Mouse (Mus musculus) embryo, embryonic 11 days (tissue): ENCODE results near the gene Kifc1.
A peak's percentile ranks its signal among the peaks of the same experiment; 100 is the strongest.

ENCODE experiments used
- DNase-seq: peaks from one replicate; pipeline ENCODE4 v3.0.0-alpha.2; 2015

Gene Kifc1

DNA sequence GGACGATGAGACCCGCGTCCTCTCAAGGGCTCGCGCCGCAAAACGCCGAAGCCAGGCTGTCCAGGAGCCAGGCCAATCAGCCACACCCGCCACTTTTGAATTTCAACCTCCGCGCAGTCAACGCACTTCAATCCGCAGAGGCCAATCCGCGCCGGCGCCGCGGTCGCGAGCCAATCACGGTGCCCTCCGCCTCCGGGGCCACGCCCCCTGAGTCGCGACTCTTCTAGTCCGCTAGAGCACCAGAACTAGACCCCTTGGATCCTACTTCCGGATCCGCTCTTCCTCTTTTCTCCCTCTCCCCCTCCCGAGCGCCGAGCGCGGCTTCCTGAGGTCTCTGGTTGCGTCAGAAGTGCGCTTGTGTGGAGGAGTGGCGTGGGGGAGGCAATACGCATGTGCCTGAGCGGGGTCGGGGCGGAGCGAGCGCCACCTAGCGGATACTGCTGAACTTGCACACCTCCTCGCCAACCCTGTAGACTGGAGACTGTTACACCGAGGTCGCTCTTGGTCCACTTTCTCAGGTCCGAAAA lies at the start of gene Kifc1:
Gene Kifc1, minus strand, starts transcription at position 129 of the 527 bp plus-strand sequence.
- peak; percentile 98 for DNase-seq

DNA sequence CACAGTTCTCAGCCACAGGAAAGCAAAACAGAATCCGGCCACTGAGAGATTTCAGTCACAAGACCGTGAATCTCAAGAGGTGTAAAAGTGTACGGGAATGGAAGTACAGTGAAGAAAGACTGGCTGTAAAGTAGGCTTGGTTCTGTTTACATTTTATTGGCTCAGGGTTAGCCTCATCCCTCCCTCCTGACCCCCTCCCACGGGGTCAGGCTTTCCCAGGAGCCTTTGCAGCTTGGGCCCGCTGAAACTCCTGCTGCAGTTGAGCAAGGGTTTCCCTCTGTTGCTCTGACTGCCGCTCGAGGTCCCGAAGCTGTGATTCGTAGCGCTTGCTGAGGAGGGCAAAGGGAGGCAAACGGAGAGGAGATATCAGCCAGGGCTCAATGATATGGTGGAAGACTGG lies 48.3 kb upstream of the Kifc1 start:
- no peak for DNase-seq

DNA sequence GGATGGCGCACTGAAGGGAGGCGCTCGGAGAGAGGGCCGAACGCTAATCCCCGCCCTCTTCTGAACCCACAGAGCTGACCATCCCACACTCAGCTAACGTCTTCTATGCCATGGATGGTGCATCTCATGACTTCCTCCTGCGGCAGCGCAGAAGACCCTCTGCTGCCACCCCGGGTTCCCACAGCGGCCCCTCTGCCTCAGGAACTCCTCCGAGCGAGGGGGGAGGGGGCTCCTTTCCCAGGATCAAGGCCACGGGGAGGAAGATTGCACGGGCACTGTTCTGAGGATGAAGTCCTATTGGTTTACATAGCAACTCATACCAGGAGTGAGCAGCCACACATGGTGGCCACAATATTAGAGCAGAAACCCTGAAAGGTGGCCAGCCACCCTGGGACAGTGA lies 46.5 kb upstream of the Kifc1 start:
- DNase-seq = no peak

DNA sequence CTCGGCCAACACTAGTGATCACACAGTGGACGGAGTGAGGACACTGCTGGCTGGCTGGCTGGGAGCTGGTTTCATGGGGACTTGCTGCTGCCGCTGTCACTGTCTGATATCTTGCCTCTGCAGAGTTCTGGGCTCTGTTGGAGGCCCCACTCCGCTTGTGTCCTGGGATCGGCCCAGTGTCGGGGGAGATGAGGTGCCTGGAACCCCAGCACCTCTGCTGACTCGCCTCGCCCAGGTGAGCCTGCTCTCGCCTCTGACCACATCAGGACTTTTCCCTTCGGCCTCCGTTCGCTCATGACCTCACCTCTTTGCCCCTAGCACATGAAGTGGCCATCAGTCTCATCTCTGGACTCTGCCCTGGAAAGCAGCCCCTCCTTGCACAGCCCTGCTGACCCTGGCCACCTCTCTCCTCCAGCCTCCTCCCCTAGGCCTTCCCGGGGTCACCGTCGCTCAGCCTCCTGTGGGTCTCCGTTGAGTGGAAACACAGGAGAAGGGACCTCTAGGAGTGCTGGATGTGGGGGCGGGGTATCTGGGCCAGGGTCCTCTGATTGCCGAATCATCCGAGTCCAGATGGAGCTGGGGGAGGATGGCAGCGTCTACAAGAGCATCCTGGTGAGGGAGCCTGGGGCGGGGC lies 45.1 kb upstream of the Kifc1 start:
- DNase-seq = no peak

DNA sequence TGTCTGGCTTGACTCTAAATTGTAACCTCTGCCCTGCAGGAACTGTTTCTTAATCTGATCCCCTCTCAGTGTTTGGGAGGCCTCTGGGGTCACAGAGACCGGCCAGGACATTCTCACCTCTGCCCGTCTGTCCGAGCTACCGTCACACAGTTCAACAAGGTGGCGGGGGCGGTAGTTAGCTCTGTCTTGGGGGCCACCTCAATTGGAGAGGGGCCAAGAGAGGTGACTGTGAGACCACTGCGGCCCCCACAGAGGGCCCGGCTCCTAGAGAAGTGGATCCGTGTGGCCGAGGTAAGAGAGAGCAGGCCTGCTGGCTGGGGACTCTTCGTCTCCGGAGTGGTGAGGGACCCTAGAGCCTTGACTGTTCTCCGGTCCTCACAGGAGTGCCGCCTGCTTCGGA lies 42.5 kb upstream of the Kifc1 start:
- no peak for DNase-seq

DNA sequence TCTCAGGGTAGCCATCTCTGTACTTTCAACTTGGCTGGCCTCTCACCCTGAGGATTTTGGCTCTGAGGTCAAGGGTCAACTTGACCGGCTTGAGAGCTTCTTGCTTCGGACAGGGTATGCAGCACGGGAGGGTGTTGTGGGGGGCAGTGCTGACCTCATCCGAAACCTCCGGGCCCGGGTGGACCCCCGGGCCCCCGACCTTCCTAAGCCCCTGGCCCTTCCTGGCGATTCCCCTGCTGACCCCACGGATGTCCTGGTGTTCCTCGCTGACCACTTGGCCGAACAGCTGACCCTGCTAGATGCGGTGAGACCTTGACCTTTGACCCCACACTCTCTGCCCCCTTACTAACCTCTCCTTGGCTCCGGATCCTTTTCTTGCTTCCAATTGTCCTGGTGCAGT lies 42.0 kb upstream of the Kifc1 start:
- no peak for DNase-seq

DNA sequence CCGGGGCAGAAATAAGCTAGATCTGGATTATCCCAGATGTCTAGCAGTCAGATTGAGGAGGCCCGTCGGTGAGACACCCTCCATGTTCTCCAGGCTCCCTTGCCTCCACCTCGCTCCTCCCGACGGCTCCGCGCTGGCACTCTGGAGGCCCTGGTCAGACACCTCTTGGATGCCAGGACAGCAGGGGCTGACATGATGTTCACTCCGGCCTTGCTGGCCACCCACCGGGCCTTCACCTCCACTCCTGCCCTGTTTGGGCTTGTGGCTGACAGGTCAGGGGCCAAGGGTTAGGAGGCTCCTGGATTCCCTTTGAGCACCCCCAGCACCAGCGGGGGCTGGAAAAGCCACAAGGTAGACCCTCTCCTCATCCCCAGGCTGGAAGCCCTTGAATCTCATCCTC lies 41.5 kb upstream of the Kifc1 start:
- DNase-seq = no peak

DNA sequence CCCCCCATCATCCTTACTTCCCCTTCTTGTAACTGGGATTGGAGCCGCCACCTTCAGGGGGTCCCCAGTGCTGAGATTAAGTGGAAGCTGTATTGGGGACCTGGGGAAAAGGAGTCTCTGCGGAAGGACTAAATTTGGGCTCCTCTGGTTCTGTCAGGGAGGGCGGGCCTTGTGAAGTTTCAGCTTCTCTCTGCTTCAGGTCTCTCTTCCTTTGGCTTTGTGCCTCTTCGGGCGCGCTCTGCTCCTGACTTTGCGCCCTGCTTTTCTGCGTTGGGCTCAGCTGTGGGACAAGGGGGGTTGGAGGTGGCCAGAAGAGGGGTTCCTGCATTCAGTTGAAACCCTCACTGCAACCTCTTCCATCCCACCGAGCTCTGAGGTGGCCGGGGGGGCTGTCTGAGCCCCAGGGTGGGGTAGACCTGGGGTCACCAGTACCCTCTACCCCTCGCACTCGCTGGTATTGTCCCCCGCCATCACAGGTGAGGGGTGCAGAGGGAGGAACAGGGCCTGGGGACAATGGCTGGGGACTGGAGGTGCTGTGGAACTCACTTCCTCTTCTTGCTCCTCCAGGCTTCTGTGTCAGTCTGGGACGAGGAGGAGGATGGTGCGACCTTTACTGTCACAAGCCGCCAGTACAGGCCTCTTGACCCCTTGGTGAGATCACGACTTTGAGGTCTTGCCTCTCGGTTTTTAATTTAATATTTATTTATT lies 40.9 kb upstream of the Kifc1 start:
- no peak for DNase-seq

DNA sequence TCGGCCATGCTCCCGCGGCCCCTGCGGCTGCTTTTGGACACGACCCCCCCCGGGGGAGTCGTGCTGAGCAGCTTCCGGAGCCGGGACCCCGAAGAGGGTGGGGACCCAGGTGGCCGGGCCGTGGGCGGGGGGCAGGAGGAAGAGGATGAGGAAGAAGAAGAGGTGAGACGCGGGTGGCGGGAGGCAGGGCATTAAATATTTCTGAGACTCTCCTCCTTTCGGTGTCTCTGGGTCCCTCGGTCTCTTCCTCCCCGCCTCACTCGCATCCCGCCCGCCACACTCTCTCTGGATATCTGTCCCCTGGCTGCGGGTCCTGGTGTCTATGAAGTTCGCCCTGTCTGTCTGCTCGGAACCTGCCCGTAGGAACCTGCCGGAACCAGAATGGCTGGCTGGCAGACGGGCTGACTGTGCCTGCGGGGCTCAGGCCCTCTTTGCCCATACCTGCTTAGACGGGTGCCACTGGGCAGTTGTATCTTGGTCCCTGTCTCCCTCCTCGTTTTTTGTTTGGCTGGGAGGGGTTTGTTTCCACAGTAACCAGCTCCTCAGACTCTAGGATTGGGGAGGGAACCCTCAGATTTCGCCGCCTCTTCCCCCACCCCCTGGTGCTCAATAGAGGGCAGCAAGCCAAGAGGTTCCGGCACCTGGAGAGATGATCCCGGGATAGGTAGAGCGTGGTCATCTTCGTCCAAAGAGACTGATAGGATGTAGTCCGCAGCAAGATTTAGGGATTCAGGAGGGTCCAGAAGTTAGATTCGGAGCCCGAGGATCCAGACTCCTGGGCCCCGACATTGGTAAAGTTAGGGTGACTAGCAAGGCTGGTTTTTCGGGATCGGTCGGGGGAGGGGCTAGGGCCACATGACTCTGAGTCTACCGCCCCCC lies 40.1 kb upstream of the Kifc1 start:
- peak; percentile 46 for DNase-seq

DNA sequence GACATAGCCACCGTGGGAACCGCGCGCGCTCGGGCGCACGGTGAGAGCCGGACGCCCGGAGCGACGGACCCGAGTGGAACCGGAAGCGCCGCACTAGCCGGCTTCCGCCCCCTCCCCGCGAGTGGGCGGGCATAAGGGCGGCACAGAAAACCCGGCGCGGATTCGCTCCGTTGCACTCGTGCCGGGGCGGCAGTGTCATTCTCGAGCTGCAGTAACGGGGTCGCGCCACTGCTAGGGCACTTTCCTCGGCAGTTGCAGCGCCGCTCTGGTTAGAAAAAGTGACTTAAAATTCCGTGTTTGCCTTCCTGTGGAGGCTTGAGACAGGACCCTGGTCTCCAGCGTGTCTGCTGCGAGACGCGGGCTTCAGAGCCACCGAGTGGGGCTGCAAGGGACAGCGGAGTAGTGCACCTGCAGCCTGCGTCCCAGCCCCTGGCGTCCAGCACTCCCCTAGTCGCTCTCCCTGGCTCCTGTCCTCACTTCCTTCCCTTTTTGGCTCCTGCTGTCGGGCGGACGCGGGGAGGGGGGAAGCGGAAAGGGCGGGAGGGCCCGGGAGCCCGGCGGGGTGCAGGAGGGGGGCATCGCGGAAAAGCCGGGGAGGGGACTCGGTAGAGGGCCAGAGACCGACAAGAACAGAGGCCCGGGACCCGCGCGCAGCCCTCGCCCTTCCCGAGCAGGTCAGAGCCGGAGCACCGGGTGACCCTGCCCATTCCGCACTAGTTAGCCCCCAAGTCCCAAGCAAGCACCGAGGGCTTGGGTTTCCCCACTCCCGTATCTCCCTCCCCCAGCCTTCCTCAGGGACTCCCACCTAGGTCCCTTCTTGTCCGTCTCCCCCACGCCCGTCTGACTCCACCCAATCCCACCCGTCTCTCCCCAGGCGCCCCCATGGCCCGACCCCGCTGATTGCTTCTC lies 39.2 kb upstream of the Kifc1 start, which contains the start of gene Rgl2:
Gene Rgl2, plus strand, starts transcription at position 173 of the 909 bp plus-strand sequence.
- peak; percentile 98 for DNase-seq

DNA sequence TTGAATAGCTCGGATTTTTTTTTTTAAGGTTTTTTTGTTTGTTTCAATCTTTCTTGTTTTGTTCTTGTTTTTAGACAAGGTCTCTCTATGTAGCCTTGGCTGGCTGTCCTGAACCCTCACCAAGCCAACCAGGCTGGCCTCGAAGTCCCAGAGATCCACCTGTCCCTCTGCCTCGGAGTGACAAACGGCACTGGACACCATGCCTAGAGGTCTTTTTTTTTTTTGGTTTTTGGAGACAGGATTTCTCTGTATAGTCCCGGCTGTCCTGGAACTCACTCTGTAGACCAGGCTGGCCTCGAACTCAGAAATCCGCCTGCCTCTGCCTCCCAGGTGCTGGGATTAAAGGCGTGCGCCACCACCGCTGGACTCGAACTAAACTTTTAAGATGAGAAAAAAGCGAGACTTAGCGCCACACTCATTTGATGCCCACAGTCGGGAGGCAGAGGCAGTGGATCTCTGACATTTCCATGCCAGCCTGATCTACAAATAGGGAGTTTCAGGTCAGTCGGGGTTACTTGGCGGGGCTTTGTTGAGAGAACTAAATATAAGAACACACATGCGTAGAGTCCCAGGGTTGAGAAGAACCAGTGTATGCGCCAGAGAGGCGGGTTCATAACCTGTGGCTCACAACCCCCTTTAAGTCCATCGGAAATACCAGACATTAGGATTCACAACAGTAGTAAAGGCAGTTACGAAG lies 37.9 kb upstream of the Kifc1 start:
- DNase-seq = no peak

DNA sequence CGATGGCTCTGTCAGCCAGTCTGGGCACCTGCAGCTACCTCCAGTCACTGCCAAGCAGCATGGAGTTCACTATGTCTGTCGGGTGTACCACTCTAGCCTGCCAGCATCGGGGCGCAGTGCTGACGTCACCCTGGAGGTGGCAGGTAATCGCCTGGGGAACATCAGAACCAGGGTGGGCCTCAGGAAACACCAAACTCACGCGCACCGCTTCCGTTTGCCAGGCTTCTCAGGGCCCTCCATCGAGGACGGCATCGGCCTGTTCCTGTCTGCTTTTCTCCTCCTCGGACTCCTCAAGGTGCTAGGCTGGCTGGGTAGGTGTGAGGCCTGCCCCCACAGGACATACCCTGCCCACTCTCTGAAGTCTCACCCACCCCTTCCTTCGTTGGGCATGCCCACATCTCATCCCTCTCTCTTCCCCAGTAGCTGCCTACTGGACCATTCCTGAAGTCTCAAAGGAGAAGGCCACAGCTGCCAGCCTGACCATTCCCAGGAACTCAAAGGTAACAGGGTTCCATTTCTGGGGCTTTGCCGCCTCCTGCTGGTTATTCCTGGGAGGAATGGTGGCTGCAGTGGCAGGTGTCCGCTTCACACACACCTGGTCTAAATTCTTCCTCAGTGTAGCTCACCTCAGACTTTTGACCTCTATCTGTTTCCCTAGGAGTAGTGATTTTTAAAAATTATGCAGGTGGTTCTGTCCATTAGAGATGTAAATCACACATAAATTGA lies 35.9 kb upstream of the Kifc1 start:
- DNase-seq = no peak

DNA sequence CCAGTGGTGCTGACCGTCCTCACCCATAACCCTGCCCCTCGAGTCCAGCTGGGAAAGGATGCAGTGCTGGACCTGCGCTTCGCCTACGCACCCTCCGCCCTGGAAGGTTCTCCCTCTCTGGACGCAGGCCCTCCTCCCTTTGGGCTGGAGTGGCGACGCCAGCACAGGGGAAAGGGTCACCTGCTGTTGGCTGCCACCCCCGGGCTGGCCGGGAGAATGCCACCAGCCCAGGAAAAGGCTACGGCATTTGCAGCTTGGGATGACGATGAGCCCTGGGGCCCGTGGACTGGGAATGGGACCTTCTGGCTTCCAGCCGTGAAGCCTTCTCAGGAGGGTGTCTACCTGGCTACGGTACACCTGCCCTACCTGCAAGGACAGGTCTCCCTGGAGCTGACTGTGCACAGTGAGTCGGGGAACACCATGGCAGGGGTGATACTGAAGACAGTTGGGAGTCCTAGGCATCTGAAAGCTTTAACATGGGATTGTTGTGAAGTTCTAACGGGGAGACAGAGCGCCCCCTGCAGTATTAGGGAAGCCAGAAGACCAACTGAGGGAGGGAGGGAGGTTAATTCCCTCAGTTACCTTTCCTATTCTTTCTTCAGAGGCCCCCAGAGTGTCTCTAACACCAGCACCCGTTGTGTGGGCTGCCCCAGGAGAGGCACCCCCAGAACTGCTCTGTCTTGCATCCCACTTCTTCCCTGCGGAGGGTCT lies 35.1 kb upstream of the Kifc1 start:
- no peak for DNase-seq

DNA sequence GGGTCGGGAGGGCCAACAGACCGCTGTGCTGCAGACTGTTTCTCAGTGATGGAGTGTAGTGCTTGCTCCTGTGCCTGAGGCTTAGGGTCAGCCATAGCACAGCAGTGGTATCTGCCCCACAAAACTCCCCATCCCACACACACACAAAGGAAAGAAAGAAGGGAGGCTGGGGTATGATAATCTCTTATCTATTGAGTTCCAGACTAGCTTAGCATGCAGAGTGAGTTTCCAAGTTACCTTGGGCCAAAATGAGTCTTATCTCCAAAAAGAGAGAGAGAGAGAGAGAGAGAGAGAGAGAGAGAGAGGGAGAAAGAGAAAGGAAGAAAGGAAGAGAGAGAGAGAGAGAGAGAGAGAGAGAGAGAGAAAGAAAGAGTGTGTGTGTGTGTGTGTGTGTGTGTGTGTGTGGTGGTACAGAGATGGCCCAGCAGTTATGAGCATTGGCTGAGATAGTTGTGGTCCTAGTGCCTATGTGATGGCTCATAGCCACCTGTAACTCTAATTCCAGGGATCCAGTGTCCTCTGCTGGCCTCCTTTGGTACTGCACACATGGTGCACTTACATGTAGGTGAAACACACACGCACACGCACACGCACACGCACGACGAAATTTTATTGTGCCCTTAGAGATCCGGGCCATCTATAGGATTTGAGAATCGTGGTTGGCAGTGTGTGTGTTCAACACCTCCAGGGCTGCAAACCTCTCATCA lies 34.3 kb upstream of the Kifc1 start:
- DNase-seq = peak; percentile 19

DNA sequence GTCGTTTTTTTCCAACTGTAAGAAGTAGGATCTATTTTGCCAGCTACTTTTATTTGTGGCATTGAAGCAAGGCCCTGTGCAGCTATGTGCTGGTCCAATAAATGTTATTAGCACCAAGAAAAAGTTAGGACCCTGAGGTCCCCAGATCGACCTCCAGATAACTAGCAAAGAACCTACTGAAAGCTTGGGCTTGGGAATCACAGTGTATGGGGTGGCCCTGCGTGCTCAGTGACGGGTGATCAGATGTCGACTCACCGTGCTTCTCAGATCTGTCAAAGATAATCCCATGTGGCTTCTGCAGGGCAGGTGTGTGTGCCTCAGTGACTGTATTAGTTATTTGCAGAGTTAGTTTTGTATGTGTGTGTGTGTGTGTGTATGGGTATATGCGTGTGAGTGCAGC lies 30.9 kb upstream of the Kifc1 start:
- no peak for DNase-seq

DNA sequence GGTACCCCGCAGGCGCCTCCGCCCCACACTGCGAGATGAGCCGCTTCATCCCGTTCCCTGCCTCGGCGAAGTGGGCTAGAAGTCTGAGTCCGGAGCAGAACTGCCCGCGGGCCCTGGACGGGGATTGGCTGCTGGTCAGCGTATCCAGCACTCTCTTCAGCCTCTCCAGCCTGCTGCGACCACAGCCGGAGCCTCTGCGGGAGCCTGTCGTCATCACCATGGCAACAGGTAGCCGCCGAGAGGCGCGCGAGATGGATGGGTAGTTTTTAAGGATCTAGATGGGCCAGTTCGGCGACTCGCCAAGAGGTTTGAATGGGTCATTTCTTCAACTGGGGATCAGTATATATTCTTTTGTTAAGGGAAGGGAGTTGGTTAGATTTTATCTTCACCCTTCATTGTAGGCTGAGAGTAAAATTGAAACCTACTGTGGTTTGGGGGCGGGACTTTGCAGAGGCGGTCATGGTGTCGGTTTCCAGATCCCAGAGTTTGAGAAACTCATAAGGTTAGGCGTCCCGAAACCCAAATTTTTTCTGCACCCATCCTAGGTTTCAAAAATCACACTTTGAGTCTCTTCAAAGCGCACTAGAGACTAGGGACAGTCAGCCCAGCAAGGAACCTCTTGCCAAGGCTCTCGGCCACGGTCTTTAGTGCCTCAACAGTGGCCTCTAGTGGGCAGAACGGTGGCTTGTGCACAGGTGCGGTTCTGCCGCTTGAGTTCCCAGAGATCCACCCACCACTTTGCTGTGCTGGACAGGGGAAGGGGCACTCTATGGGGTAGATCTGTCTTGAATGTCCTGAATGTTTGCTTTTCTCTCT lies 30.0 kb upstream of the Kifc1 start:
- peak; percentile 90 for DNase-seq

DNA sequence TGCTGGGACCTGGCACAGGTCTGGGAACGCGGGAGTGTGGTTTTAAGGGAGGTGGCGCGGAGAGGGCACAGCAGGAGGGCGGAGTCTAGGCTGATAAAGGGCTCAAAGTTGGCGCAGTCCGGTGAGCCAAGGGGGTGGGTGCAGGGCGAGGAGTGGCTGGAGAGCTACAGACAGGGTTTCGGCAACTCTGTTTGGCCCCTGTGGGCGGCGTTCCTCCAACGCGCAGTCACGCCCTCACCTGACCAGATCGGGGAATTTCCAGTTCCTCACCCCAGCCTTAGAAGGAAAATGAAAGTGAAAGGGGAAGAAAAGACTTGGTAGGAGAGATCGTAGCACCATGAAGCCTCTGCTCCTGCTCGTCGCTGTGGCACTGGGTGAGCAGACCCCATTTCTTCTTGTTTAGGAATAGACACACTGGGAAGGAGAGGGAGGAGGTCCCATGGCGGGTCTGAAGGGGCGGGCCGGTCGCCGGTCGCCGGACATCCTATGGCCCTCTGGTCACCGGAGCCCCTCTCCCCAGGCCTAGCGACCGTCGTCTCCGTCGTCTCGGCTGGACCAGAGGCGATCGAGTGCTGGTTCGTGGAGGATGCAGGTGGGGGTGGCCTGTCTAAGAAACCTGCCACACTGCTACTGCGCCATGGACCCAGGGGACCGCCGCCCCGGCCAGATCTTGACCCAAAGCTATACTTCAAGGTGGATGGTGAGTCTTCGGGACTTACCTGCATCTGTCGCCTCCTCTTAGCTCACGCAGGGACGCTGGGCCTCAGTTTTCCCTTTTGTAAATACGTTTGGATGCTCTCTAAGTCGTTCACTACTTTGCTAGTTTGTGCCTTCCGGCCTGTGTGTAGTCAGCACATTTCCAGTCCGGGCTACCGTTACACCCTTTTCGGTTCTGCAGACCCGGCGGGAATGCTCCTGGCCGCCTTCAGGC lies 29.2 kb upstream of the Kifc1 start:
- peak; percentile 67 for DNase-seq
